Mouse (Mus musculus) large intestine, adult 2 months (tissue): ENCODE measurements at regions not wholly inside any gene's neighbourhood (a gene's known extent, or its start where the extent isn't known, plus 50 kb on each side); places are given as distances from the start of the nearest gene placed in this dataset.

Source experiments
- DNase-seq: peaks from one replicate; pipeline ENCODE4 v3.0.0-alpha.2; 2012; ENCODE audit warnings: low read depth, low spot score
- WGBS: fragments of 180-500 bp; shearing (Covaris S2); methylation state at CpG from one replicate; pipeline ENCODE4 v1.1.7; 2018; 5-methylcytosine and 5-hydroxymethylcytosine counted together

GRCm38 (mm10) chr7:69645449-69645848 is 721.1 kb downstream of the Nr2f2 start:
- 72% methylated on average over 6 of the region's 6 CpGs for WGBS
- no peak for DNase-seq

DNA sequence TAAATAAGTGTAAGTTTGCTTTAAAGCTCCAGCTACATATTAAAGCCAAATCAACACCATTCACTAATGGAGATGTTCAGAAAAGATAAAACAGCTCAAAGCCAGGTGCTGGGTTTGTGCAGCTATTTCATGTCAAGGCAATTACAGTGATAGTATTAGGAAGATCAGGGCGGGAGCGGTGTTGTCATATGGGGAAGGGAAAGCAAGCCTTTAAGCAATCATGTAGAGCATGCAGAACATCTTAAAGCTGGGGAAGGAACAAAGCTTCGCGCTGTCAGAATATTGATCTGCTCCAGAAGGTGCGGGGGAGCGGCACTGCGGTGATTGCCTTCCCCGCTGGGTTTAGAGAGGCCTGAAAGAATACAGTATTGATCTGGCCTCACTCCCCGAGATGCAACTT is 724.9 kb downstream of the Nr2f2 start:
- WGBS, result 46% methylated on average over 9 of the region's 9 CpGs
- no peak for DNase-seq

DNA sequence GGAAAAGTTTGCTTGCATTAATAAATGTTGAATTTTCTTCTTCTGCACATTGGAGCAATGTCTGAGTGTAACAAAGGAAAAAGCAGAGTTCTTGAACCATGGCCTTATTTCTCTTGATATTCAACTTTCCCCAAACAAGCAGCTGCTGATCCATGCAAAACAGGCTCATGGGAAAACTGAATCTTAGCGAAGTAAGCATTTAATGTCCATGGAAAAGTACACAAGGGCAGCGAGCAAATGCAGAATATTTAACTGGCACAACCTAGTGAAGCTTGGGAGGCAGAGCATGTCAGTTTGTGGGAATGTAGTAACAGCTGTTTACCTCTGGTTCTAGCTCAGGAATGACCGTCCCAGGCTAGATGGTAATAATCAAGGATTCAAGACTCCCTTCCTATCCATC is 766.7 kb downstream of the Nr2f2 start:
- 60% methylated on average over 3 of the region's 3 CpGs for WGBS
- no peak for DNase-seq

- 54% methylated on average over 6 of the region's 6 CpGs for WGBS
- no peak for DNase-seq
Measured at GRCm38 (mm10) chr7:69585716-69586115, 780.8 kb downstream of the Nr2f2 start.

DNA sequence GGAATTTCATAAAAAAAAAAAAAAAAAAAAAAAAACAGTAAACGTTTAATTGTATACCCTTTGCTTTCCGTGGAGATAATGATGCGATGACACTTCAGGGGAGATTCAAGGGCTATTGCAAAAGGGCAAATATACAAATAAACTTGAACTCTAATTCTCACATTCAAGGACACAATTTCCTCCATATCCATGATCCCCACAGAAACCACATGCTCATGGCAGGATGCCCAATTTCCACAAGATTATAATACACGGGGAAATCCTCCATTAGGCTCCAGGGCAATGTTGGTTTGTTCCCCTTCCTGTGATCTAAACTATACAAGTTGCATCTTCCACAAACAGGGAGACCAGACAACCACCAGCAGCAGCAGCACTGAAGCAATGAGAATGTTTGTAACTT is 781.4 kb downstream of the Nr2f2 start:
- 69% methylated on average over 4 of the region's 4 CpGs for WGBS
- no peak for DNase-seq

DNA sequence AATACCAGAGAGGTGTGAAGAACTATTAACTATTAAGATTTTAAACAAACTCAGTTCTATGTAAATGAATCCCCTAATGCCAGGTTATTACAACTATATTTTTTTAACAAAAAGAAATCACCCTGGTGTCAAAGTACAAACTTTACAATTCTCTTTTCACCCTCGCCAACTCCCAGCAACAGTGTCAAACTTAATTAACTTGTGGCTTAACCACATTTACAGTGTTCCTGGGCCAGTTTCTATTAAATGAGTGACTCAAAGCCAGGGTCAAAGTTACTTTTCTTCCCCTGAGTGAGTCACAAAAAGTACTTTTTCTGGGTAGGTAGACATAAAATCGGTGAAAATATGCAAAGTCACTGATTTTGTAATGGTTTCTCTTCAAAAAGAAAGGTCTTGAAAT is 782.0 kb downstream of the Nr2f2 start:
- 46% methylated on average over 2 of the region's 2 CpGs for WGBS
- no peak for DNase-seq

- WGBS, result 49% methylated on average over 1 of the region's 1 CpGs
Measured at GRCm38 (mm10) chr7:69583901-69584300, 782.6 kb downstream of the Nr2f2 start.

GRCm38 (mm10) chr7:69581668-69582067 is 784.9 kb downstream of the Nr2f2 start:
- WGBS, result 87% methylated on average over 6 of the region's 6 CpGs
- DNase-seq, result no peak

More at GRCm38 (mm10) chr7:69583901-69584300, 782.6 kb downstream of the Nr2f2 start:
- no peak for DNase-seq

- DNase-seq, result no peak
- 59% methylated on average over 18 of the region's 18 CpGs for WGBS
Measured at GRCm38 (mm10) chr7:69578958-69579810, 787.4 kb downstream of the Nr2f2 start.

DNA sequence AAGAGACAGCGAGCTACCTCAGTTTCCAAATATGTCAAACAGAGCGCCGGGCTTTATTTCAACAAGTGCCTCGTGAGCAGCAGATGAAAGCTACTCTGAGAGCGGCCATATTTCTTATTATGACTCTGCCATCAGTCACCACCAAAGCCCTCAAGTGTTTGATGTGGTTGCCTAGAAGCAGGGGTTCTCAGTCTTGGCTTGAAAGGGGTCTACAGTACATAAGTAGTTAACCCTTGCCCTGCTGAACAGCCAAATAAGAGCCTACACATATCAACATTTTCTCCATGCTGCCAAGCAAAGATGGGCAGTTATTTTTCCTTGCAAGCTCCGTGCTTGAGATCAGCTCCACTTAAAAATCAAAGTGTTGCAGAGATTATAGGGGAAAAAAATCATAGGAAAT is 788.8 kb downstream of the Nr2f2 start:
- DNase-seq, result no peak
- WGBS, result 70% methylated on average over 6 of the region's 6 CpGs

- DNase-seq, result no peak
- 75% methylated on average over 6 of the region's 6 CpGs for WGBS
Measured at GRCm38 (mm10) chr7:69576596-69576995, 789.9 kb downstream of the Nr2f2 start.

DNA sequence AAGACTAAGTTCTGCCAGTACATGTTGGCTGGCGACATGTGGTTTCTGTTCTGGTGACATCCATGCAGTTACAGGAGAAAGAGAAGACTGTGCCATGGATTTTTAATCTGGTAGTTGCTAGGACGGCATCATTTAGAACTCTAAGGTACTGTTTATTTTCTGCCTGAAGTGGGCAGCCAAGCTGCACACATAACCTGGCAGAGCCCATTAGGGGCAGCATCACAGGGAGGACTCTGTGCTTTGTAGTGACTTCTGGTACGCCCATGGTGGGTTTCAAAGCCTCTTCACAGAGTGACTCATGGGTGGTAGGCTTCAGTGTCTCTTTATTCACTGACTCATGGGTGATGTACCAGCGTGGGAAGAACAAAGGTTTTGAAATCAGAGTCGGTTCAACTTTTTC is 792.8 kb downstream of the Nr2f2 start:
- DNase-seq, result no peak
- WGBS, result 73% methylated on average over 5 of the region's 5 CpGs

DNA sequence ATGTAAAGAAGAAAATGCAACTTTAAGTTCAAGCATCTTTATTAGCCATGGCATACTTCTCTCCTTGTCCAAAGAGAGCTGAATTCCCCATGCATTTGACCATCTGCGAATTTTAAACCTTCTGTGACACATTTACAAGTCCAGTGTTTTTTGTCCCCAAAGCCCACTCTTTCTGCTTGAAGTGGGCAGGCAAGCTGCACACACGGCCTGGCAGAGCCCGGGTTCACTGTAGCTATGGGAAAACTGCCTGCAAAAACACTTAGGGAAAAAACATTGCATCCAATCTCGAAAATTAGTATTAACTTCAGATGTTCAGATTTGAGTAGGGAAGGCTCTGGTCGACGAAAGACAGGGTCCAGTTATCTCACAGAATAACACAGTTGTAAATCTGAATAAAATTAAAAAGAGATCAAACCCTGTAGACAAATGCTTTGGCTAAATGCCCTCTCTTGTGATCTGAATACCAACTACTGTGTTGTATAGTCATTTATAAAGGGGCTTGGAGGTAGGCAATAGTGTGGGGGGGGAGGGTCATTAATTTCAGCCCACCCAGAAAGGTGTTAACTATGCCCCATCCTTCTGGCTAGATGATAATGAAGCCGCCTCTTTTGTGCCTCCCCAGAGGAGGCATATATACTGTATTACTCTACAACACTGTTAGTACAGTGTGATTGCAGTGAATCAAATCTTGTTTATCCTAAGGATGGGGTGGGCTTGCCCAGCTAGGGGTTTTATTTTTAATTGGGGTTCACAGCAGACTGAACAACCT is 793.7 kb downstream of the Nr2f2 start:
- no peak for DNase-seq
- WGBS, result 70% methylated on average over 7 of the region's 7 CpGs

DNA sequence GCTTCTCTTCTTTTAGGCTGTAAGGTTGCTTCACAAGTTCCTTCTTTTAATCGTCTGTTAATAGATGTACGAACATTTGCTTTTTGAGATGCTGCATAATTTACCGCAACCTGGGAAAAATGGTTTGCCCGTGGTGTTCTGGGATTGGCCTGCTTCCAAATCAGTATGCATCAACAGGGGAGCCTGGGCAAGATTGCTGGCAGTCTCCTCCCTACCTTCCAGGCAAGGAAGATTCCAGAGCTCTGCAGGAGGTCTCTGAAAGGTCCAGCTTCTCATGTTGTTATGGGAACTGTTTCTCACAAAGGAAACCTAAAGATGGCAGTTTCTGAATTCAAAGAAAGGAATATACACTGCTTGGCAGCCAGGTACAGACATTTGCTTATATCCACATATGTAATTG is 799.6 kb downstream of the Nr2f2 start:
- WGBS, result 80% methylated on average over 4 of the region's 4 CpGs

GRCm38 (mm10) chr7:69564432-69564831 is 802.1 kb downstream of the Nr2f2 start:
- 73% methylated on average over 2 of the region's 2 CpGs for WGBS
- no peak for DNase-seq

More for the DNA sequence above, 799.6 kb downstream of the Nr2f2 start:
- no peak for DNase-seq

DNA sequence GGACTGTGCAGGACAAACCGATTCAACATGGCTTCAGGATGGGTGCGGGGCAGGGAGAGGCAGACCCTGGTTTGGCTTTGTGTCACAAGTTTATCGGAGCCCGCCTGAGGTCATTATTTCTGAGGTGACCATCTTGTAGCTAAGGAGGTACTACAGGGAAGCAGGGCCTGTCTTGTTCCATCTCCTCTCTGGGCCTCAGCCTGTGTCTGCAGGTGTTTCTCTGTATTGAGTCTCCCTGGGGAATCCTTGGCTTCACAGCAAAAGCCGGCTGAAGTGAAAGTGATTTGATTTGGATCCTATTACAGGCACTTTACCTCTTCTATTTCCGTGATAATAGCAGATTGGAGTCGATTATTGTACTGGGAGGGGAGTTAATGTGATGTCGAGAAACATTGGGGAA is 805.7 kb upstream of the Arrdc4 start:
- WGBS, result 78% methylated on average over 8 of the region's 8 CpGs
- no peak for DNase-seq

- 75% methylated on average over 6 of the region's 6 CpGs for WGBS
- no peak for DNase-seq
Measured at GRCm38 (mm10) chr7:69553981-69554380, 804.9 kb upstream of the Arrdc4 start.

- DNase-seq, result no peak
- 59% methylated on average over 1 of the region's 1 CpGs for WGBS
Measured at GRCm38 (mm10) chr7:69536072-69536471, 787.0 kb upstream of the Arrdc4 start.

DNA sequence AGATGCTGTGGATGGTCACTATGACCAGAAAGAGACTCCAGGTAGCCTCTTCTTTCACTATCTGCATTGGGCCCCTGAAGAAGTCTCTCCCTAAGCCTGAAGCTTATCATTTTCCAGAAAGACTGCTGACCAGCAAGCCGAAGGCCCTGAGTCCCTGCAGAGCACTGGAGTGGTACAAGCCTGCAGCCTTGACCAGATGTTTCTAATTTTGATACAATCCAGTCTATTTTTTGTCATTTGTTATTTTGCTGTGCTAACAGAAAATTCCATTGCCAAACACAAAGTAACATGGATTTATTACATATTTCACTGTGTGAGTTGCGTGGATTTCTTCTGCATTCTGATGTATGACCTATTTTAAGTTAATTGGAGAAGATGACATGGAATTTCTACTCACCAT is 764.9 kb upstream of the Arrdc4 start:
- DNase-seq, result no peak
- WGBS, result 79% methylated on average over 2 of the region's 2 CpGs

DNA sequence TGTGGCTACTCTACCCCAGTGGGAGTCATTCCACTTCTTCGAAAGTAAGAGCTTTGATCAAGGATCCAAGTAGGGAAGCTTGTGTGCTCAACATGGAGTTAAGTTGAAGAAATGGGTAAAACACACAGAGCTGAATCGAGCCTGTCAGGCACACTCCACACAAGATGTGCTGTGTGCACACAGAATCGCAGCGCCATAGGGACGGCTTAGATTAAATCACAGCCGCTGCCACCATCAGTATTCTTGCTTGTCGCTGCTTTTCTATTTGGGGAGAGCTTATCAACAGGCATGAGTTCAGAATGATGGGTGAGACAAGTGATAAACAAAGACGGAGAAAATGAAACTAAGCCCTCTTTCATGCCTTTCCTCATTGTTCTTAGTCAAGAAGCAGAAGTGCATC is 761.3 kb upstream of the Arrdc4 start:
- no peak for DNase-seq
- 84% methylated on average over 8 of the region's 8 CpGs for WGBS
